Mouse (Mus musculus) myocyte (in vitro differentiated cells): ENCODE data around the gene Nipsnap1. TPM values are rescaled to one million over a fixed set of nuclear protein-coding genes. Genes with fewer than 3 reads are reported as not detected.

Experiments
- H3K27me3 ChIP-seq: one replicate; pipeline ENCODE4 v1.6.1; 2011; ENCODE audit not compliant: control insufficient read depth, insufficient read depth, insufficient read length
- H3K36me3 ChIP-seq: one replicate; pipeline ENCODE4 v1.6.1; 2011; ENCODE audit not compliant: control insufficient read depth, insufficient read depth
- H3K4me2 ChIP-seq: one replicate; pipeline ENCODE4 v1.6.1; 2011; ENCODE audit warnings: low read depth, control low read depth
- H3K4me3 ChIP-seq: one replicate; pipeline ENCODE4 v1.5.1; 2011; ENCODE audit warnings: mild to moderate bottlenecking, control low read depth, moderate library complexity
- H3K79me2 ChIP-seq: one replicate; pipeline ENCODE4 v1.6.1; 2011; ENCODE audit not compliant: control insufficient read depth, insufficient read depth
- H3ac ChIP-seq: one replicate; pipeline ENCODE4 v1.6.1; 2011; ENCODE audit not compliant: control insufficient read depth, insufficient read length
- CEBPB ChIP-seq: IDR thresholded peaks from 2 replicates; pipeline ENCODE4 v1.6.1; 2011; ENCODE audit warnings: mild to moderate bottlenecking, moderate library complexity; ENCODE audit not compliant: poor library complexity, insufficient read depth, severe bottlenecking
- E2F4 ChIP-seq: IDR thresholded peaks from one replicate; pipeline ENCODE4 v1.6.1; 2011; ENCODE audit warnings: mild to moderate bottlenecking, control low read depth, moderate library complexity; ENCODE audit not compliant: insufficient read depth
- MAX ChIP-seq: IDR thresholded peaks from one replicate; pipeline ENCODE4 v1.6.1; 2011; ENCODE audit warnings: low read depth, mild to moderate bottlenecking, control low read depth
- MYOD1 ChIP-seq, 3 experiments: IDR thresholded peaks; one replicate each; pipeline ENCODE4 v1.6.1; 2011; ENCODE audit warnings: control low read depth in 2 of 3, low read depth in 2 of 3, mild to moderate bottlenecking in 2 of 3, moderate library complexity in 1 of 3; ENCODE audit not compliant: insufficient read length in 2 of 3, control insufficient read depth in 1 of 3
- MYOG ChIP-seq, 3 experiments: IDR thresholded peaks; one replicate each; pipeline ENCODE4 v1.6.1; 2011; ENCODE audit warnings: control low read depth in 2 of 3, low read depth in 2 of 3, mild to moderate bottlenecking in 2 of 3; ENCODE audit not compliant: insufficient read length in 2 of 3, control insufficient read depth in 1 of 3, insufficient read depth in 1 of 3
- POLR2A ChIP-seq: IDR thresholded peaks from one replicate; pipeline ENCODE4 v1.6.1; 2011; ENCODE audit warnings: low read depth, mild to moderate bottlenecking, control low read depth, moderate library complexity; ENCODE audit not compliant: insufficient read length
- POLR2AphosphoS2 ChIP-seq: IDR thresholded peaks from one replicate; pipeline ENCODE4 v1.6.1; 2011; ENCODE audit warnings: low read depth, control low read depth; ENCODE audit not compliant: insufficient read length
- REST ChIP-seq: IDR thresholded peaks from one replicate; pipeline ENCODE4 v1.6.1; 2011; ENCODE audit warnings: mild to moderate bottlenecking, control low read depth, moderate library complexity; ENCODE audit not compliant: insufficient read depth, insufficient read length
- SRF ChIP-seq: IDR thresholded peaks from one replicate; pipeline ENCODE4 v1.6.1; 2011; ENCODE audit warnings: low read depth; ENCODE audit not compliant: control insufficient read depth, insufficient read length
- TCF12 ChIP-seq: IDR thresholded peaks from one replicate; pipeline ENCODE4 v1.6.1; 2011; ENCODE audit warnings: mild to moderate bottlenecking, control low read depth; ENCODE audit not compliant: poor library complexity, insufficient read depth, severe bottlenecking
- TCF3 ChIP-seq: IDR thresholded peaks from one replicate; pipeline ENCODE4 v1.6.1; 2011; ENCODE audit warnings: low read depth, control low read depth; ENCODE audit not compliant: insufficient read length
- USF1 ChIP-seq: IDR thresholded peaks from one replicate; pipeline ENCODE4 v1.6.1; 2011; ENCODE audit warnings: low read depth, mild to moderate bottlenecking, control low read depth, moderate library complexity
- polyA plus RNA-seq: library from polyadenylated mRNA; unstranded; fragments of >200 nt; fragmentation: generic; extraction: Trizol; gene quantifications from one replicate; pipeline ENCODE4 v1.2.1, GENCODE M21; 2012; ENCODE audit warnings: missing spikeins

Nipsnap1 gene
- polyA plus RNA-seq, 1 experiment: 7.2 TPM

DNA sequence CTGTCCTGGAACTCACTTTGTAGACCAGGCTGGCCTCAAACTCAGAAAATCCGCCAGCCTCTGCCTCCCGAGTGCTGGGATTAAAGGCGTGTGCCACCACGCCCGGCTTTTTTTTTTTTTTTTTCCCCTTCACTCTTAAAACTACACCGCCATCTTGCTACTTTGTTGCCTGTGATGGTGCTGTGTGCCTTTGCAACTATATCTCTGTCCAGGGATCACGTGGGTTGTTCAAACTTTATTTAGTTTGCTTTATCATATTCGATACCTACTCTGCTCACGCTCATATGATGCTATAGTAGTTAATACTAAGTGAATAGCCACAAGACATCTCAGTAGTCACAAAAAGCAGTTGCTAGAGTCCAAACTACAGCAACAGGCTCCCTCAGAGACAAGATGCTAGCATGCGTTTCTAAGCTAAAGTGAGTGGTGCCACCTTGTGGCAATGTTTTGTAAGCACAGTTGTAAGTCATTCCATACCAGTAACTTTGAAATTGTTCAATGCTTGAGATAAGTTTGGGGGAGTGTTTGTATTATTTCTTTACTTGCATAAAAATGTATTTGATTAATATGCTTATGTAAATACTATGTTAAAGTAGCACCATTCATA, 8.0 kb upstream of the Nipsnap1 start:
- no peak overlapping the region for H3ac ChIP-seq
- no peaks in the 10 kb centered on the region for H3K36me3 ChIP-seq
- TF ChIP-seq SRF: no peak
- TF ChIP-seq POLR2A: no peak
- no peak for TF ChIP-seq E2F4
- no peak for TF ChIP-seq CEBPB
- TF ChIP-seq USF1: no peak
- TF ChIP-seq MAX: no peak
- TF ChIP-seq POLR2AphosphoS2: no peak
- H3K4me2 ChIP-seq: no peak overlapping the region
- H3K79me2 ChIP-seq: no peaks in the 10 kb centered on the region
- no peaks in the 10 kb centered on the region for H3K27me3 ChIP-seq
- H3K4me3 ChIP-seq: no peak overlapping the region

DNA sequence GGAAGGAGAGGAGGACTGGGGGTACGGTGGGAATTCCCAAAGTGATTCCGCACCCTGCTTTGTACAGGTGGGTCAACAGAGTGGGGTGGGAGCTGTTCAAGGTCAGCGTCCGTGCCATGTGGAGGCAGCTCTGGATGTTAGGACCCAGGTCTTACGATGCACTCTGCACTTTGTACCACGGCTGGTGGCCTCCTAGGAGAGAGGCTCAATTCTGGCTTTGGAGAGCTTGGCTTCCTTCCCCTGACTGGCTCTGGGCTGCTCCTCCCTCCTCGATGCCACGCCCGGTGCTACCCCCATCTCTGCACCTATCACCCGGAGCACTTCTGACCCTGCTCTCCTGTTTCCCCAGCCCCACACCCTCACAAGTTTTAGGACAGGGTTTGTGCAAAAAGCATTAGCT, 800 bp downstream of the Nipsnap1 start:
- Histone ChIP-seq H3ac (no peak overlapping the region), H3K79me2 (no peaks in the 10 kb centered on the region), H3K36me3 (no peaks in the 10 kb centered on the region), H3K27me3 (no peaks in the 10 kb centered on the region), H3K4me3 (peak overlapping the region; percentile 10), H3K4me2 (peak overlapping the region; percentile 82)
- no peak for TF ChIP-seq E2F4
- no peak for TF ChIP-seq POLR2A
- no peak for TF ChIP-seq MYOG (IDR thresholded peaks at IDR 0.05; ENCODE audit: control insufficient read depth in 1 of 3, insufficient read depth in 1 of 3, insufficient read length in 2 of 3, low read depth in 2 of 3)
- TF ChIP-seq SRF: no peak
- no peak for TF ChIP-seq REST
- TF ChIP-seq CEBPB: no peak
- no peak for TF ChIP-seq MYOD1 (IDR thresholded peaks at IDR 0.05; ENCODE audit: control insufficient read depth in 1 of 3, insufficient read length in 2 of 3, low read depth in 2 of 3)
- TF ChIP-seq TCF3: no peak
- no peak for TF ChIP-seq TCF12
- TF ChIP-seq MAX: no peak
- TF ChIP-seq USF1: no peak
- no peak for TF ChIP-seq POLR2AphosphoS2

DNA sequence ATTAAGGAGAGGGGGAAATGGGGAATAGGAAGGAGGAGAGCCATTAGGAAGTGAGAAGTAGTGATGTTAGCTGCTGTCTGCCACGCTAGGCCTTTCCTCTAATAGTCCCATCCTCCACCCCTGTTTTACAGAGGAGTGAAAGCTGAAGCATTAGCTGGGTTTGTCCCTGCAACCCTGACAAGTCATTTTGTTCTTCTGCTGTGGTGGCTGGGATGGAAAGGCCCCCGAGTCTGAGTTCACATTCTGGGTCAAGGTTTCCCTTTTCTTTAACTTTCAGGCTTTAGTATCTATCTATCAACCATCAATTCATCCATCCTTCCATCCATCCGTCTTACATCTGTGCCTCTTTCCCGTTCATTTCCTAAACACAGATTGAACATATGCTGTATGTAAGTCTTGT, 7.3 kb downstream of the Nipsnap1 start:
- H3K27me3 ChIP-seq: no peaks in the 10 kb centered on the region
- no peak for TF ChIP-seq MAX
- no peaks in the 10 kb centered on the region for H3K79me2 ChIP-seq
- H3K36me3 ChIP-seq: no peaks in the 10 kb centered on the region
- no peak overlapping the region for H3K4me2 ChIP-seq
- H3K4me3 ChIP-seq: no peak overlapping the region
- no peak overlapping the region for H3ac ChIP-seq

DNA sequence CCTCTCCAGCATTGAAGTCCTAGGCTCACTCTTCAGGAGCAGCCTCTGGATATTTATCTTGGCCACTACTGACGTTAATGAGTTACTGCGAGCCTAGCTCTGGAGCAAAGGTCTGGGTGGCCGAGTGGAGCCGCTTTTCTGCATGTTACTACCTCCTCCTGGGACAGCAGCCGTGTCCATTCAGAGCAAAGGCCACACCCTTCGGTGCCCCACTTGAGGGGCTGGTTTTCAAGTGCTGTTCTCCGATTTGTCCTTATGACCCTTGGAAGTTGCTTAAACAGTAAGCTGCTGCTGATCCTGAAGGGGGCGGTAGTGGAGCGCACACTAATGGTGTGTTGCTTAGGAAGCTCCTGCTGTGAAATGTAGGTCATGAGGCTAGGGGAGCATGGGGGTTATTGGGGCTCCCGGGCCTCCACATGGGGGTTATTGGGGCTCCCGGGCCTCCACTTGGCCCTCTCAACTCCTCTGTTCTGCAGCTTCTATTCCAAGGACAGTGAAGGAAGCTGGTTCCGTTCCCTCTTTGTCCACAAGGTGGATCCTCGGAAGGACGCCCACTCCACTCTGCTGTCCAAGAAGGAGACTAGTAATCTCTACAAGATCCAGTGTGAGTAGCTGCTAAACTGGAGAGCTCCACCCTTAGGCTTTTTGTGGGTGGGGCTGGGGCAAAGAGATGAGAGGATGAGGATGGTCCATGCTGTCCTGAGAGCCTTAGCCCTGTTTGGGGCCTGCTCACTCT, 9.3 kb downstream of the Nipsnap1 start:
- H3K79me2 ChIP-seq: no peaks in the 10 kb centered on the region
- no peaks in the 10 kb centered on the region for H3K27me3 ChIP-seq
- no peaks in the 10 kb centered on the region for H3K36me3 ChIP-seq
- TF ChIP-seq POLR2AphosphoS2 (no peak), TCF12 (no peak), REST (no peak), E2F4 (no peak), MAX (no peak), USF1 (no peak), POLR2A (no peak), TCF3 (no peak), MYOG (IDR thresholded peaks at IDR 0.05; ENCODE audit: control insufficient read depth in 1 of 3, insufficient read depth in 1 of 3, insufficient read length in 2 of 3, low read depth in 2 of 3) (no peak), MYOD1 (IDR thresholded peaks at IDR 0.05; ENCODE audit: control insufficient read depth in 1 of 3, insufficient read length in 2 of 3, low read depth in 2 of 3) (no peak), CEBPB (no peak), SRF (no peak)
- no peak overlapping the region for H3ac ChIP-seq
- H3K4me2 ChIP-seq: no peak overlapping the region
- no peak overlapping the region for H3K4me3 ChIP-seq

- Histone ChIP-seq H3ac (no peak overlapping the region), H3K79me2 (no peaks in the 10 kb centered on the region), H3K36me3 (no peaks in the 10 kb centered on the region), H3K4me3 (no peak overlapping the region), H3K27me3 (no peaks in the 10 kb centered on the region), H3K4me2 (no peak overlapping the region)
- TF ChIP-seq MAX: no peak
- no peak for TF ChIP-seq CEBPB
- TF ChIP-seq POLR2AphosphoS2: no peak
- TF ChIP-seq MYOD1 (IDR thresholded peaks at IDR 0.05; ENCODE audit: control insufficient read depth in 1 of 3, insufficient read length in 2 of 3, low read depth in 2 of 3): no peak
- TF ChIP-seq TCF12: no peak
- TF ChIP-seq E2F4: no peak
- TF ChIP-seq MYOG (IDR thresholded peaks at IDR 0.05; ENCODE audit: control insufficient read depth in 1 of 3, insufficient read depth in 1 of 3, insufficient read length in 2 of 3, low read depth in 2 of 3): no peak
- TF ChIP-seq SRF: no peak
- TF ChIP-seq POLR2A: no peak
- no peak for TF ChIP-seq USF1
- no peak for TF ChIP-seq REST
- TF ChIP-seq TCF3: no peak
Observed at GRCm38 (mm10) chr11:4885385-4885903, 11.7 kb downstream of the Nipsnap1 start.
